Mouse (Mus musculus): ENCODE results near the gene Slc16a8.

DNA sequence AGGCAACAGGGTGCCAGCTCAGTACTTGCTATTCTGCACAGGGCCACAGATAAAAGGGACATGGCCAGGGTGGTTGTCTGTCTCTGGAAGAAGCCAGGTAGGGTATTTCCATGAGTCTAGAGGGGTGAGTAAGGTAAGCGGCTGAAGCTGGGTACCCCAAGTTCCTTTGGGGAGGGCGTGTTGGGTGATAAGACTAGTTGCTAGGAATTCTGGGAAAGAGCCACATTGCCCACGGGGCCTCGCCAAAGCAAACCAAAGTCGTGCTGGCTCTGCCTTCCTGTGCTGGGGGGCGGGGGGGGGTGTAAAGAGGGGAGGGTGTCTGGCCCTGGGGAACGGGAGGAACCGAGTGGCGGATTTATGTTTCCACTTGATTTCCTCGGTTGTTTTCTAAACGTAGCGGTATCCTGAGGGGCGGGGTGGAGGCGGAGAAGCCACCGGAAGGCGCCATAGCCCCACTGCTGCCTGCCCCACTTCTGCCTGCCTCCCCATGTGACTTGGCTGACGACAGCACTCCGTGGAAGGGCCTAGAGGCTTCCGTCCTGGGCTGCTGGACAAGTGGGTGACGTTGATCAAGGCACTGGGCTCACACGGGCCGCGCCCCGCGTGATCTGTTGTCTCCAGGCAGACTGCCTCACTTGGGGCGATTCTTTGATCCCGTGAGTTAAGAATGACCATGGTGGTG lies 45.7 kb downstream of the Slc16a8 start:
- TF ChIP-seq EP300 (IDR thresholded peaks at IDR 0.05; ENCODE audit: low read depth) (no peak), CTCF (IDR thresholded peaks at IDR 0.05; ENCODE audit: low read depth) (no peak)

Data from heart, postnatal 0 days (tissue).